Mouse (Mus musculus): ENCODE results near the gene Ric1. TPM values are rescaled to one million over a fixed set of nuclear protein-coding genes. Genes with fewer than 3 reads are reported as not detected.
"Not testable (repeated sequence)": the region's sequence is repeated elsewhere in the genome, so short reads cannot be mapped to it uniquely, and the experiment has no call there.

Ric1 gene
- total RNA-seq, 1 experiment: 30.7 TPM

DNA sequence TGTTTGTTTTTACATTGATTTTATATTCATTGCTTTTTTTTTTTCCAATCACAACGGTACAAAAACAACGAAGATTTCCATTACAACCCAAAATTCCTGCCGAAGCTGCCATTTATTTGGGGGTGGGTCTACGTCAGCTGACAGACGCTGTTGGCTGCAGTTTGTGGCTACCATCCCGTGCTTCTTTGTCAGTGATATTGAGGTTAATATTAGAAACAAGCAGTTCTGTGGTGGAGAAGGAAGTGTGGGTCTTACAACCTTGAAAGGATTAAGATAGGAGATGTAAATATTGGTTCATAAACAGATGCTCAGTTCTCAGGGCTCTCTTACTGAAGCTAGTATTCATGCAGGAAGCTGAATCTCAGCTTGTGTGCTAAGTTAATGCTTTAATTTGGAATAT, 61.7 kb downstream of the Ric1 start:
- Histone ChIP-seq H3K9me3 (ENCODE audit: control insufficient read depth, insufficient read depth, low read depth, low read length) (no peaks in the 10 kb centered on the region), H3K9ac (ENCODE audit: insufficient read depth, low read depth, low read length, poor library complexity, severe bottlenecking) (no peak overlapping the region), H3K36me3 (ENCODE audit: control insufficient read depth, insufficient read depth, low read length, poor library complexity, severe bottlenecking) (peaks cover 6% of the 10 kb centered on the region), H3K4me3 (ENCODE audit: insufficient read depth in 1 of 2, low read depth in 1 of 2, low read length in 2 of 2, poor library complexity in 1 of 2, severe bottlenecking in 1 of 2) (no peak overlapping the region), H3K27ac (ENCODE audit: insufficient read depth, low read depth, low read length, poor library complexity, severe bottlenecking) (no peak overlapping the region), H3K4me1 (ENCODE audit: control insufficient read depth in 2 of 2, insufficient read depth in 2 of 2, low read length in 2 of 2, poor library complexity in 1 of 2) (no peaks in the 10 kb centered on the region)
- no peak for TF ChIP-seq HCFC1 (IDR thresholded peaks at IDR 0.05; ENCODE audit: borderline replicate concordance, insufficient read depth, low read length)
- TF ChIP-seq ZC3H11A (IDR thresholded peaks at IDR 0.05; ENCODE audit: borderline replicate concordance, low read depth, low read length): no peak
- no peak for TF ChIP-seq MAFK (IDR thresholded peaks at IDR 0.05; ENCODE audit: insufficient read depth, low read depth, low read length)
- TF ChIP-seq ZNF384 (IDR thresholded peaks at IDR 0.05; ENCODE audit: low read depth, low read length): no peak
- in situ Hi-C loops (cut with MboI; ENCODE audit: low sequenced_read_pairs in 2 of 2, unreplicated experiment in 2 of 2): no loop called here
- DNase-seq (ENCODE audit: low read depth, low spot score): no peak

DNA sequence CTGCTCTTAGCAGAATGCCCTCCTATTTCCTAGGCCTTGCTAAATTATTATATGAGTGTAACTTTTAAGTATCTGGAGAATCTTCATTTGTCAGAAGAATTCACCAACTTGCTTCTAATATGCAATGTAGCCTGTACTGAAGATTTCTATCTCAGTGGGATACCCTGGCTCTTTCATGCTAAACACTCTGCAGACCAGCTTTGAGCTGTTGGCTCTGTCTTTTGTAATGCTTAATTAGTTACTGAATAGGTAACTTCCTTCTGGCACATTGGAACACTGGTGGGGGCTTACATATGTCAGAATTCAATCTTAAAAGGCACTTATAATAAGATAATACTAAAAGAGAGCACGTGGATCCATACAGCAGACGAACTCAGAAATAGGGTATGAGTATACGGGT, 71.7 kb downstream of the Ric1 start:
- peak; percentile 11 for DNase-seq (ENCODE audit: low read depth, low spot score)
- H3K4me3 ChIP-seq (ENCODE audit: insufficient read depth in 1 of 2, low read depth in 1 of 2, low read length in 2 of 2, poor library complexity in 1 of 2, severe bottlenecking in 1 of 2); H3K4me1 ChIP-seq (ENCODE audit: control insufficient read depth in 2 of 2, insufficient read depth in 2 of 2, low read length in 2 of 2, poor library complexity in 1 of 2); H3K9ac ChIP-seq (ENCODE audit: insufficient read depth, low read depth, low read length, poor library complexity, severe bottlenecking); H3K36me3 ChIP-seq (ENCODE audit: control insufficient read depth, insufficient read depth, low read length, poor library complexity, severe bottlenecking); in situ Hi-C loops (cut with MboI; ENCODE audit: low sequenced_read_pairs in 2 of 2, unreplicated experiment in 2 of 2); H3K9me3 ChIP-seq (ENCODE audit: control insufficient read depth, insufficient read depth, low read depth, low read length); H3K27ac ChIP-seq (ENCODE audit: insufficient read depth, low read depth, low read length, poor library complexity, severe bottlenecking): not testable (repeated sequence)

DNA sequence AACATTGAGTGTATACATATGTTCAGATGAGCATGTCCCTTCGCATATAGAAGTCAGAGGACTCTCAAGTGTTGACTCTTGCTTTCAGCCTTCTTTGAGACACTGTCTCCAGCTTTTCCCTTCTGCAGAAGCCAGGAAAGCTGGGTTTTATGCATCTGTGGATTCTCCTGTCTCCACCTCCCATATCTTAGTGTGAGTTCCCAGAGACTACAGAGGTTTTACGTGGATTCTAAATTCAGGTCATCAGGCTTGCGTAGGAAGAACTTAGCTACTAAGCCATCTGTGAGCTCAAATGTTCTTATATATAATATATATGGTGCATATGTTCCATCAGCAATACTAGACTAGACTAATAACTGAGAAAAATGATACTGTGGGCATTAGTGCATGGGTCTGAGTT, 74.2 kb downstream of the Ric1 start:
- no peak overlapping the region for H3K9ac ChIP-seq (ENCODE audit: insufficient read depth, low read depth, low read length, poor library complexity, severe bottlenecking)
- H3K4me1 ChIP-seq (ENCODE audit: control insufficient read depth in 2 of 2, insufficient read depth in 2 of 2, low read length in 2 of 2, poor library complexity in 1 of 2): peaks cover 4 to 8% of the 10 kb centered on the region in 2 experiments; a peak in 3 of 4 replicates
- no peak overlapping the region for H3K27ac ChIP-seq (ENCODE audit: insufficient read depth, low read depth, low read length, poor library complexity, severe bottlenecking)
- in situ Hi-C loops (cut with MboI; ENCODE audit: low sequenced_read_pairs in 2 of 2, unreplicated experiment in 2 of 2): no loop called here
- no peak for DNase-seq (ENCODE audit: low read depth, low spot score)
- H3K4me3 ChIP-seq (ENCODE audit: insufficient read depth in 1 of 2, low read depth in 1 of 2, low read length in 2 of 2, poor library complexity in 1 of 2, severe bottlenecking in 1 of 2): no peak overlapping the region
- H3K9me3 ChIP-seq (ENCODE audit: control insufficient read depth, insufficient read depth, low read depth, low read length): no peaks in the 10 kb centered on the region
- no peak for TF ChIP-seq CHD2 (IDR thresholded peaks at IDR 0.05; ENCODE audit: low read depth, low read length)
- TF ChIP-seq HCFC1 (IDR thresholded peaks at IDR 0.05; ENCODE audit: borderline replicate concordance, insufficient read depth, low read length): no peak
- no peak for TF ChIP-seq ZC3H11A (IDR thresholded peaks at IDR 0.05; ENCODE audit: borderline replicate concordance, low read depth, low read length)
- TF ChIP-seq MAFK (IDR thresholded peaks at IDR 0.05; ENCODE audit: insufficient read depth, low read depth, low read length): no peak
- TF ChIP-seq ZNF384 (IDR thresholded peaks at IDR 0.05; ENCODE audit: low read depth, low read length): no peak
- peaks cover 11% of the 10 kb centered on the region for H3K36me3 ChIP-seq (ENCODE audit: control insufficient read depth, insufficient read depth, low read length, poor library complexity, severe bottlenecking)

DNA sequence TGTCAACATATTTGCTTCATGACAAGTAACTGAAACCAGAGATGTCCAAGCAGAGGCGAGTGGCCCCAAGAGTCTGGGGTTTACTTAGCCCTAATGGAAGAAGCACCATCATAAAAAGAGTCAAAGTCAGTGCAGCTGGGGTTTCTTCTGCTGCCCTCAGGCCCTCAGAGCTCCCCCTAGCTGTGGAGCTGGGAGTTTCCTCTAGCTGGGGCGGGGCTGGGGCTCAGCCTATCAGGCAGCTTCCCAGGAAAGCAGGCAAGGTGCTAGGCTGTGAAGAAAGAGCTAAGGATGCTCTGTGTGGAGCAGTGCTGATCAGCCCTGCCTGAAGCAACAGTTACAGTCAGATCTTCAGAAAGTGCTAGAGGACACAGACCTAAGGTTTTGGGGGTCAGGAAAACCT, 74.9 kb downstream of the Ric1 start:
- H3K36me3 ChIP-seq (ENCODE audit: control insufficient read depth, insufficient read depth, low read length, poor library complexity, severe bottlenecking): peaks cover 11% of the 10 kb centered on the region
- H3K27ac ChIP-seq (ENCODE audit: insufficient read depth, low read depth, low read length, poor library complexity, severe bottlenecking): no peak overlapping the region
- peak; percentile 21 for DNase-seq (ENCODE audit: low read depth, low spot score)
- H3K9ac ChIP-seq (ENCODE audit: insufficient read depth, low read depth, low read length, poor library complexity, severe bottlenecking): no peak overlapping the region
- TF ChIP-seq CHD2 (IDR thresholded peaks at IDR 0.05; ENCODE audit: low read depth, low read length): no peak
- no peak for TF ChIP-seq ZNF384 (IDR thresholded peaks at IDR 0.05; ENCODE audit: low read depth, low read length)
- no peak for TF ChIP-seq HCFC1 (IDR thresholded peaks at IDR 0.05; ENCODE audit: borderline replicate concordance, insufficient read depth, low read length)
- no peak for TF ChIP-seq MAFK (IDR thresholded peaks at IDR 0.05; ENCODE audit: insufficient read depth, low read depth, low read length)
- TF ChIP-seq ZC3H11A (IDR thresholded peaks at IDR 0.05; ENCODE audit: borderline replicate concordance, low read depth, low read length): no peak
- no peaks in the 10 kb centered on the region for H3K9me3 ChIP-seq (ENCODE audit: control insufficient read depth, insufficient read depth, low read depth, low read length)
- in situ Hi-C loops (cut with MboI; ENCODE audit: low sequenced_read_pairs in 2 of 2, unreplicated experiment in 2 of 2): no loop called here
- H3K4me1 ChIP-seq (ENCODE audit: control insufficient read depth in 2 of 2, insufficient read depth in 2 of 2, low read length in 2 of 2, poor library complexity in 1 of 2): peaks cover 4 to 8% of the 10 kb centered on the region in 2 experiments; a peak in 3 of 4 replicates
- no peak overlapping the region for H3K4me3 ChIP-seq (ENCODE audit: insufficient read depth in 1 of 2, low read depth in 1 of 2, low read length in 2 of 2, poor library complexity in 1 of 2, severe bottlenecking in 1 of 2)

DNA sequence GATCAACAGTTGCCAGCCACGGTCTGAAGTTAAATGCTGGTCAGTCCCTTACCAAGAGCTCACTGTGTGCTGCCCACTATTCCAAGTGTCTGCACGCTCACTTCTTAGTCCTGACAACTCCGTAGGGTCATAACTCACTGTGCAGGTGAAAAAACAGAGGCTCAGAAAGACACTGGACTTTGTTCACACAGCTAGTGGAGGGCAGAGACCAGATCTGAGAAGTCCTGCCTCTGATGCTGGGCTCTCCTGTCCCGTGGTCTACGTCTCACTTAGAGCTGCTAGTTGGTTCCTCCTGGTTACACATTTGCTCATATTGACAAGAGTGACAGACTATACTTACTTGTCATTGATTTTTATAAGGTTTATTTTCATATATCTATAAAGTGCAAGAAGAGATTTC, 76.9 kb downstream of the Ric1 start:
- TF ChIP-seq HCFC1 (IDR thresholded peaks at IDR 0.05; ENCODE audit: borderline replicate concordance, insufficient read depth, low read length) (no peak), MAFK (IDR thresholded peaks at IDR 0.05; ENCODE audit: insufficient read depth, low read depth, low read length) (no peak), ZNF384 (IDR thresholded peaks at IDR 0.05; ENCODE audit: low read depth, low read length) (no peak), ZC3H11A (IDR thresholded peaks at IDR 0.05; ENCODE audit: borderline replicate concordance, low read depth, low read length) (no peak), CHD2 (IDR thresholded peaks at IDR 0.05; ENCODE audit: low read depth, low read length) (no peak)

More for the DNA sequence above, 76.9 kb downstream of the Ric1 start:
- Histone ChIP-seq H3K4me1 (ENCODE audit: control insufficient read depth in 2 of 2, insufficient read depth in 2 of 2, low read length in 2 of 2, poor library complexity in 1 of 2) (peaks cover 0 to 5% of the 10 kb centered on the region in 2 experiments; a peak in 2 of 4 replicates), H3K9ac (ENCODE audit: insufficient read depth, low read depth, low read length, poor library complexity, severe bottlenecking) (no peak overlapping the region), H3K27ac (ENCODE audit: insufficient read depth, low read depth, low read length, poor library complexity, severe bottlenecking) (no peak overlapping the region), H3K9me3 (ENCODE audit: control insufficient read depth, insufficient read depth, low read depth, low read length) (no peaks in the 10 kb centered on the region), H3K36me3 (ENCODE audit: control insufficient read depth, insufficient read depth, low read length, poor library complexity, severe bottlenecking) (peaks cover 21% of the 10 kb centered on the region), H3K4me3 (ENCODE audit: insufficient read depth in 1 of 2, low read depth in 1 of 2, low read length in 2 of 2, poor library complexity in 1 of 2, severe bottlenecking in 1 of 2) (no peak overlapping the region)
- in situ Hi-C loops (cut with MboI; ENCODE audit: low sequenced_read_pairs in 2 of 2, unreplicated experiment in 2 of 2): no loop called here
- no peak for DNase-seq (ENCODE audit: low read depth, low spot score)

All from ES-E14 (cell line).